Mouse (Mus musculus): ENCODE measurements at regions not wholly inside any gene's neighbourhood (a gene's known extent, or its start where the extent isn't known, plus 50 kb on each side); places are given as distances from the start of the nearest gene placed in this dataset.

DNA sequence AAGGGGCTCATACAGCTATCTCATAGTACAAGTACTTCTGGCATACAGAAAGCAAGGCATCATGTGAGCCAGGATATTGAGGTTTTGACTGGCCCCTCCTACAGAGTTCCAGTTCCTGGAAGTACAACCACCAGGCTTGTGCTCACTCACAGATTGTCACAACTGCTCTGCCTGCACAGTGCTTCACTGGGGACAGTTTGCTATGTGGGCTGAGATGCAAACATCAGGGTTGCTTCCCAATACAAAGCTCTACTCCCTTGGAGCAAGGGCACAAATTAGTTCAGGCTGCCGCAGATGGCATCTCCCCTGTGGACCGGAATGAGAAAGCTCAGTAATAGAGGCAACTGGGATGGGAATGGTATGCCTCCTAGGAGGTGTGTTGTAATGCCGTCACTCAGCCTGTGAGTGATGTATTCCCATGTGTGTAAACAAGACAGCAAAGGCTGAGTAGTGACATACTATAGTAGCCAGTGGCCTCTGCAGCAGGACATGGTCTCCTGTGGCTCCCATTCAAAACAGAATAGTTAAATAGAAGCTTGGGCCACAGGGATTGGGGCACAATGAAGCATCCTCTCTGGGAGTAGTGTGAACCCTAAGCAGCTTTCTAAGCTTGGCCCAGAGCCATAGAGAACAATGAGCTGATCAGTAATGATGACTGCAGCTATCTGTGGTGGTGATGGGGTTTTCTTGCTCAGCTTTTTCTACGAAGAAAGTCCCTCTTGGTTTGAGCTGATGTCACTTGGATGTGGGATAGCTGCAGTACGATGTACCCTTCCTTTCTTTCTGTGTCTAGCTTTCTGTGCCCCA lies 148.8 kb upstream of the Cd180 start:
- WGBS, result 50% methylated on average over 5 of the region's 5 CpGs
- H3K4me1 ChIP-seq (ENCODE audit: insufficient read depth, low read length), result no peaks in the 10 kb centered on the region; the same call in 1 of the 2 replicates
- no peaks in the 10 kb centered on the region for H3K9me3 ChIP-seq (ENCODE audit: low read length)
- no peak overlapping the region for H3K4me3 ChIP-seq (ENCODE audit: low read depth, low read length)
- peak; percentile 55 for DNase-seq (ENCODE audit: low spot score)
- no peak for ATAC-seq (ENCODE audit: low FRiP score)
- H3K36me3 ChIP-seq (ENCODE audit: insufficient read depth, low read length), result no peaks in the 10 kb centered on the region
- H3K4me2 ChIP-seq (ENCODE audit: low read depth, low read length, poor library complexity, severe bottlenecking), result no peak overlapping the region
- no peak overlapping the region for H3K27ac ChIP-seq (ENCODE audit: low read depth, low read length)
- H3K27me3 ChIP-seq (ENCODE audit: insufficient read depth, low read length), result no peaks in the 10 kb centered on the region
- no peak overlapping the region for H3K9ac ChIP-seq (replicated peaks; ENCODE audit: low read length, poor library complexity, severe bottlenecking)
- TF ChIP-seq CTCF (IDR thresholded peaks at IDR 0.05), result no peak

DNA sequence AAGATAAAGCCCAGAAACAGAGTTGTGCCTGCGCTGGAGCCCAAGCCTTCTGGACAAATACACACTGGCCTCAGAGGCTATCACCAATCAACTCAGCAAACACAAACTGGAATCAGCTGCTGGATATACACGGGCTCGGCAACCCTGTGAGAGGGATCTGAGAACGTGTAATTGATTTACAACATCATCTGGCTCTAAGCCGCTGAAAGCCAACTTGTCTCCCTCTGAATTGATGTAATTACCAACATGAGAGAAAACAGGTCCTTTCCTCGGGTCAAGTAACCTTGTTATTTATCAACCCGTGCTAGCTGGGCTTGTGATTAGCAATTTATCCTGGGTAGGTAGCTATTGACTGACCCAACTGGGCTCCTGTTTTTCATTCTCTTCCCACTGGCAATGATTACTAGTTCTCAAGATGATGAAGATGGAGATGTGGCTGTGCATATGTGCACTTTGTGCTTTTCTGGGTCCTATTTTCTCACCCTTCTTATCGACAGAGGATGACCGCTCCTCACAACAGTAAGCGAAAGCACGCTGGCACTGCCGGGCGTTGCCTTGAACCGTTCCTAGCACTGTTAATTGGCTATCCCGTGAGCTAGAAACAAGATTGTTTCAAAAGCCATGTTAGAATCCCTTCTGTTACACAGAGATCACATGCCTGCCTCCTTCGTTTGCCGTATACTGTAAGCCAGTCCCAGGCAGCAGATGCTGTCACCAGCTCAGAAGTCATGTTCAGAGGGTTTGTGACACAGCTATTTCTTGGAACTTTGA lies 147.3 kb upstream of the Cd180 start:
- DNase-seq (ENCODE audit: low spot score) (peak; percentile 8), ATAC-seq (ENCODE audit: low FRiP score) (no peak)
- WGBS, result 67% methylated on average over 17 of the region's 17 CpGs
- Histone ChIP-seq H3K9me3 (ENCODE audit: low read length) (no peaks in the 10 kb centered on the region), H3K36me3 (ENCODE audit: insufficient read depth, low read length) (no peaks in the 10 kb centered on the region), H3K4me2 (ENCODE audit: low read depth, low read length, poor library complexity, severe bottlenecking) (no peak overlapping the region), H3K4me1 (ENCODE audit: insufficient read depth, low read length) (no peaks in the 10 kb centered on the region; the same call in 1 of the 2 replicates), H3K27me3 (ENCODE audit: insufficient read depth, low read length) (no peaks in the 10 kb centered on the region), H3K4me3 (ENCODE audit: low read depth, low read length) (no peak overlapping the region), H3K9ac (replicated peaks; ENCODE audit: low read length, poor library complexity, severe bottlenecking) (no peak overlapping the region), H3K27ac (ENCODE audit: low read depth, low read length) (no peak overlapping the region)
- no peak for TF ChIP-seq CTCF (IDR thresholded peaks at IDR 0.05)

DNA sequence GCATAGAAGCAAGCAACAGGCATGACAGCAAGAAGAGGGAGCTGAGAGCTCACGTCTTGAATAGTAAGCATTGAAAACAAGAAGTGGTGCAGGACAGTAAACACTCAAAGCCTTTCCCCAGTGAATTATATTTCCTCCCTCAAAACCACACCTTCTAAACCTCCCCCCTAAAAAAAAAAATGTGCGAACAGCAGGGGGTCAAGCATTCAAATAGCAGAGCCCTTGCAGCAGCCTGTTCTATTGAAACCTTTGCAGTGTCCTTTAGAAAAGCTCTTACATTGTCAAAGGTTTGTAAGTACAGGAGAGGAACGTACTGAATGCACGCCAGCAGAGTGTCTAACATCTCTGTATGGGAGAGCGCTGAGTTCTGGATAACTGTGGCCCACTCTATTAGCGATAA lies 145.1 kb upstream of the Cd180 start:
- Histone ChIP-seq H3K27ac (ENCODE audit: low read depth, low read length) (no peak overlapping the region), H3K36me3 (ENCODE audit: insufficient read depth, low read length) (no peaks in the 10 kb centered on the region), H3K9me3 (ENCODE audit: low read length) (no peaks in the 10 kb centered on the region), H3K4me3 (ENCODE audit: low read depth, low read length) (no peak overlapping the region), H3K27me3 (ENCODE audit: insufficient read depth, low read length) (no peaks in the 10 kb centered on the region), H3K4me1 (ENCODE audit: insufficient read depth, low read length) (no peaks in the 10 kb centered on the region; the same call in 1 of the 2 replicates), H3K9ac (replicated peaks; ENCODE audit: low read length, poor library complexity, severe bottlenecking) (no peak overlapping the region), H3K4me2 (ENCODE audit: low read depth, low read length, poor library complexity, severe bottlenecking) (no peak overlapping the region)
- ATAC-seq (ENCODE audit: low FRiP score), result no peak
- no peak for TF ChIP-seq CTCF (IDR thresholded peaks at IDR 0.05)
- no peak for DNase-seq (ENCODE audit: low spot score)
- WGBS, result 60% methylated on average over 6 of the region's 6 CpGs

DNA sequence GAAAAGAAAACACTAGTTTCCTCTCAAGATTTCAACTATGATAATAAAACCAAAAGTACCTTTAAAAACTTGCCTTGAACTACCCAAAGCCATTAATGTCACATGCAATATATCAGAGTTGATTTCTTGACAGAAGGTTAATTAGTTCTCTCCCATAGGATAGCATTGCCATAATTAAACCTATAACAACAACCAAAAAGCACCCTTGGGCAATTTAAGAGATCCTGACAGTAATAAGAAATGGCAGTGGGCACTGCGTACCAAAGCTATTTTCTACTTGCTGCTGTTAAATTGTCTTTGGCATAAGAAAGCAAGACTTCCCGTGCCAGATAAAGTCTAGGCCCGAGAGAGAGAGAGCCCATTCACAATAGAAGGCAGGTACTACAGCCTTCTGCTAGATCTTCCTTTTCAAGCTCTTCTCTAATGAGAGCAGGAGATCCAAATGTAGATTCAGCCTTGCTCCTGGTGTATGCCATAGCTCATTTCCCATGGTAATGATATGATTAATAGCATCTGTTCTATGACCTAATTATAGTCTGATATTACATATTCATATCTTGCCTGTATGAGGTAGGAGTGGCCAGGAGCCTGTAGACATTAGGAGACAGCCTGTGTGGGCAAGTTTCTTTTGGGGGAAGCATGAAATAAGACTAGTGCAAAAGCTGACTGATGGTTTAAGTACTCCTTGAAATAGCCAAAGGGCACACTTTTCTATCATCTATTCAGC lies 126.3 kb upstream of the Cd180 start:
- no peak for TF ChIP-seq CTCF (IDR thresholded peaks at IDR 0.05)
- no peaks in the 10 kb centered on the region for H3K27me3 ChIP-seq (ENCODE audit: insufficient read depth, low read length)
- H3K27ac ChIP-seq (ENCODE audit: low read depth, low read length), result no peak overlapping the region
- H3K9me3 ChIP-seq (ENCODE audit: low read length), result no peaks in the 10 kb centered on the region
- H3K4me1 ChIP-seq (ENCODE audit: insufficient read depth, low read length), result no peaks in the 10 kb centered on the region
- 56% methylated on average over 3 of the region's 3 CpGs for WGBS
- no peak overlapping the region for H3K4me2 ChIP-seq (ENCODE audit: low read depth, low read length, poor library complexity, severe bottlenecking)
- ATAC-seq (ENCODE audit: low FRiP score), result no peak
- DNase-seq (ENCODE audit: low spot score), result peak; percentile 17
- no peak overlapping the region for H3K9ac ChIP-seq (replicated peaks; ENCODE audit: low read length, poor library complexity, severe bottlenecking)
- no peak overlapping the region for H3K4me3 ChIP-seq (ENCODE audit: low read depth, low read length)
- H3K36me3 ChIP-seq (ENCODE audit: insufficient read depth, low read length), result no peaks in the 10 kb centered on the region

DNA sequence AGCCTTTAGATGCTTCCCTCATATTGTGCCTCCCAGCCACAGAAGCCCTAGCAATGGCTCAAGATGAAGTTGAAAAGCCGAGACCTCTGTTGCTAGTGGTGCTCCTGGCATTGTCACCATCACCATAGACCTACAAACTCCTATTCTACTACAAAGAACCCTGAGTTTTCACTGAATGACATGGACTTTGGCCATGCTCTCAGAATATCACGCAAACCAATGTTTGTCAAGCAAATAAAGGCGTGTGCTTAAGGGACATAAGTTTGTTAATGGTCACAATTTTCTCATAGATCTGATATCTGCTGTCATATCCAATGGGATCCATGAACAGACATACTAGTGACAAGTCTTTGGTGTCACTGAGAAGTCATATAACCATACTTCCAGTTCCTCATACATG lies 123.8 kb upstream of the Cd180 start:
- Histone ChIP-seq H3K4me1 (ENCODE audit: insufficient read depth, low read length) (no peaks in the 10 kb centered on the region), H3K9ac (replicated peaks; ENCODE audit: low read length, poor library complexity, severe bottlenecking) (no peak overlapping the region), H3K27ac (ENCODE audit: low read depth, low read length) (no peak overlapping the region), H3K9me3 (ENCODE audit: low read length) (no peaks in the 10 kb centered on the region), H3K27me3 (ENCODE audit: insufficient read depth, low read length) (no peaks in the 10 kb centered on the region), H3K4me2 (ENCODE audit: low read depth, low read length, poor library complexity, severe bottlenecking) (no peak overlapping the region), H3K4me3 (ENCODE audit: low read depth, low read length) (no peak overlapping the region), H3K36me3 (ENCODE audit: insufficient read depth, low read length) (no peaks in the 10 kb centered on the region)
- DNase-seq (ENCODE audit: low spot score) (no peak), ATAC-seq (ENCODE audit: low FRiP score) (no peak)
- no peak for TF ChIP-seq CTCF (IDR thresholded peaks at IDR 0.05)
- WGBS, result 92% methylated on average over 3 of the region's 3 CpGs
